Mouse (Mus musculus): ENCODE data around the gene Car4.
A peak's percentile ranks its signal among the peaks of the same experiment; 100 is the strongest.

Gene Car4

DNA sequence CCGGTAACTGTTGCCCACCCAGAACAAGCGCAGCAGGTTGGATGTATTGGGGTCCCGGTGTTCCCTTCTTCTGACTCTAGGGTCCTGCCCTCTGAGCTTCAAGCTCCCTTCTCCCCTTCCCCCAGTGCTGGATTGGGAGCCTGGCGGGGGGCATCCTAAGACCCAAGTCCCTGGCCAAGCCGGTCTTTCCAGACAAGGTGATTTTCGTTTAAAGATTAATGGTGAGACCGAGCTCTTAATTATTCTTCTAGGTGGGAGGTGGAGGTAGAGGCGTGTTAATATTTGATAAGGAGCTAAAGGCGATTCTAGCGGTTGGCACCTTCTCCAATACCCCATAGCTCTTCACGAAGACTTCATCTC is 665 bp downstream of the Car4 start:
- no peak for DNase-seq (ENCODE audit: extremely low spot score, low spot score)

DNA sequence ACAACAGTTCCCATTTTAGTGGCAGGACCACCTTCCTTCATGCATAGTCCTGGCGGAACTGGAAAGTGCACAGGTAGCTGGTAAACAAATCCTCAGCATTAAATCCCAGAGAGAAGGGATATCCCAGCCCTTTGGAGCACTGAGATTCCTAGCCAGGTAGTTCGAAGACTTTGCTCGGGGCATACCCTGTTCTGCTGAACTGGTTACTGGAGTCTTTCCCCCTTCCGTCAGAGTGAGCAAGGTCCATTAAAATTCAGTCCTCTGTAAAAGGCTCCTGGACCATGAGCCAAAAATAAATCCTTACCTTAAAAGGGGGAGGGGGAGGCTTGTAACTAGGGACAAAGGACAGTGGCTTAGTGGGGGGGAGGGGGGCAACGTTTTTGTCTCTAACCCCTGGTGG is 1.6 kb downstream of the Car4 start:
- DNase-seq (ENCODE audit: extremely low spot score, low spot score): no peak

DNA sequence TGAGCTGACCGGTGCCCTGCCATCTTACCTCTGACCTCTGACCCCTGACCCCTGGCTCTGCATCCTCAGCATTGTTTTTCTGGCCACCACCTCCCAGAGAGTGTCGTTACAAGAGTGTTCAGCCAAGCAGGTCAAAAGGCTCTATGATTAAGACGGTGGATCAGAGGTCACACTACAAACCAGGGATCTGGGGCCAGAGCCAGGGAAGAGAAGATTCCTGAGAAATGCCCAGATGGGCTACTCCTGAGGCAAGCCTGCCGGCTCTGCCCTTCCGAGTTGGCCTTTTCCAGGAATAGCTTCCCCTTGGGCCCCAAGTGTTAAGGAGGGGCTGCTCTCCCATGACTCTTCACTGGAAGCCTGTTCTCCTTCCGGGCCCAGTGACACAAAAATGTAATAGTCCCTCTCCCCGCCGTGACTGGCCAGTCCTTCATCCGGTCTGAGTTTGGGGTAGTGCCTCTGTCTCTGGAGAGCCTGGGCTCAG is 2.2 kb downstream of the Car4 start:
- DNase-seq (ENCODE audit: extremely low spot score, low spot score): peak; percentile 51

DNA sequence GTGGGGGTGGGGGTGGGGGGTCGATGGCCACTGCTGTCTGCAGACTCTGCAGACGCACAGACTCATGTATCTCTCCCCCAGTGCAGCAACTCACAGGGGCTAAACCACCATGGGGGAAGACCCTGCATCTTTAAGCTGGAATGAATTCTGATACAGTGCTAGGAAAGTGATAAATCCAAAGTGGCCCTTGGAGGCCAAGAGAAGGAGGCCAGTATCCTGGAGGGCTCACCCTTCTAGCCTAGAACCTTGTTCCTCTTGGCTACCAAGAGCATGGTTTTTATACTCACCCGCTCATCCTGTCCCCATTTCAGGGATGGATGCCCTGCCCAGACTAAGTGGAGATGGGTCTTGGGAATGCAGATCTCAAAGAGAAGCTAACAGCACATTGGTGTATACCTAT is 2.7 kb downstream of the Car4 start:
- no peak for DNase-seq (ENCODE audit: extremely low spot score, low spot score)

GRCm38 (mm10) chr11:84960780-84961179 is 3.2 kb downstream of the Car4 start:
- no peak for DNase-seq (ENCODE audit: extremely low spot score, low spot score)

GRCm38 (mm10) chr11:84961571-84961970 is 4.0 kb downstream of the Car4 start:
- DNase-seq (ENCODE audit: extremely low spot score, low spot score): no peak

DNA sequence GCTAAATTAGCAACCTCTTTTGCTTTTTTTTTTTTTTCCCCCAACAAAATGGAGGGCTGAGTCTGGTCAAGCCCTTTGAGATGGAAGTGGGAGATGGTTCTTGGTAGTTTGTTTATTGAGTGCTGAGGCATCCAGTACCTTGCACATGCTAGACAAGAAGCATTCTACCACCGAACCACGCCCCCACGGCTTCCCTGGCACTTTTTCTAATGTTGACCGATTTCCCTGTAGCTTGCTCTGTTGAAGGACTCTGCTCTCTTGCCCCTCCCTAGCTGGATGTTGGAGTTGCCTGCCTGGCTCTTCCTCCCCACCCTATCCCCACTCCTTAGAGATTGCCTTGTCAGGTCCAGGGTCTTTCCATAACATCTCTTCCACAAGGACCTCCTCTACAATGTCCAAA is 5.0 kb downstream of the Car4 start:
- DNase-seq (ENCODE audit: extremely low spot score, low spot score): no peak

DNA sequence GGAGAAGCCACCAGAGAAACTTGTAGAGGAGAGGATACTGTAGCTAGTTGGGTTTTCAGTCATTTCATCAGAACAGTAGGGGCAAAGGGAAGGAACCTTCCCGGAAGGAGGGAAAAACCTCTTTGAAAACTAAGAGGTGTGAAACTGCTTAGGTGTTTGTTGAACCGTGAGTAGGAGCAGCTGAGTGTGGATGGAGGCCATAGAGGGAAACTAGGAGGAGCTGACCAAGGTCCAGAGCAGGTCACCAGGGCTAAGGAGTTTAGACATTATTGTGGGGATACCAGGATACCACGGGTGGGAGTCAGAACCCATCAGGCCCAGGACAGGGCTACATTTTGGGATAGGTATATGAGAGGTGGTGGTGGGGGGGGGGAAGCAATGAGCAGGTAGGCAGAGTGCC is 6.0 kb downstream of the Car4 start:
- DNase-seq (ENCODE audit: extremely low spot score, low spot score): no peak

DNA sequence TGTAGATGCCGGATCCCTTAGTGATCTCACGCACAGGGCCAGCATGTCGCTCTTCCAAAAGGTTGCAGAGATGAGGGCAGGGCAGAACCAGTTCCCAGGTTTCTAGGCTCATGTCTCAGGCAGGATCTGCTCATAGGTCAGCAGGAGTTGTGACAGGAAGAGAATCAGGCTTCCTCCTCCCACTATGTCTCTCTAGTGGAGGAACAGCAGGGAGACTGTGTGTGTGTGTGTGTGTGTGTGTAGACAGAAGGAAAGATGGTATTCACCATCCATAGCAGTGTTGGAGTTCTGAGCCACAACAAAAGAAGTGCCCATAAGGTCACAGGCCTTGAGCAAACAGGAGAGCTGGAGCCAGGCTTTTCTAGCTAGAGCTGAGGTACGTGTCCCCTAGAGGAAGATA is 9.1 kb downstream of the Car4 start:
- DNase-seq (ENCODE audit: extremely low spot score, low spot score): no peak

- peak; percentile 58 for DNase-seq (ENCODE audit: extremely low spot score, low spot score)
Observed at GRCm38 (mm10) chr11:84967113-84967512, 9.5 kb downstream of the Car4 start.

DNA sequence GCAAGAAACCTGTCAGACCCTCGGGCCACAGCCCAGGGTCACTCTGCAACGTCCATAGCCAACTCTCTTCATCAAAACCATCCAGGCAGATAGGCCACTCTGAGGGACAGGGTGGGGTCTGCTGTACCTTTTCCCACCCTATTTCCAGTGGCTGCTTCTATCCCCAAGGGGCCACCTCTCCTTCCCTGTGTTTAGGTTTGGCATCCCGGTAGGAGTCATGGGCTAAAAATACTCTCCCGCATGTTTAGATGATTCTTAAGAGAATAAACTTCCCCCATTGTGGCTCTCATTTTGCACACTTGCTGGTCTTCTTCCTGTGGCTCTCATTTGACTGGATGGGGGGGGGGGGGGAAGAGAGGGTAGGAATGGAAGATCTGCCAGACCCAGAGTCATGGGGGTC is 10.7 kb downstream of the Car4 start:
- DNase-seq (ENCODE audit: extremely low spot score, low spot score): no peak

DNA sequence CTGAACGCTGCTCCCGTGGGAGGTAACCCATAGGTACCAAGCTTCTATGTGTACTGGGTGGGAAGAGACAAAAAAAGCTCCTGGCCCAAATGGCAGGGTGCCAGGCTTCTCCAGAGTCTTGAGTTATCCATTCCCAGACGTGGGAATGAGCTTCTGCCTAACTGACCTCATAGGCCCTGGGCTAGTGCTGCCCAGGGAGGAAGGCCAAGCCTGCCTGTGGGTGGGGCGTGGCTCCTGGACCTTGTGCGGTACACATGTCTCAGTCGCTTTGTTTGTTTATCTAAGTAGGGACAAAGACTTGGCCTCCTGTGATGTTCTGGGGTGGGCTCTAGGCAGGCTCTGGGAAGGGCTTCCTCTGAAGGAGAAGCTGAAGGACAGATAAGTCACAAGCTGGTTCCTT is 11.2 kb downstream of the Car4 start:
- DNase-seq (ENCODE audit: extremely low spot score, low spot score): no peak

DNA sequence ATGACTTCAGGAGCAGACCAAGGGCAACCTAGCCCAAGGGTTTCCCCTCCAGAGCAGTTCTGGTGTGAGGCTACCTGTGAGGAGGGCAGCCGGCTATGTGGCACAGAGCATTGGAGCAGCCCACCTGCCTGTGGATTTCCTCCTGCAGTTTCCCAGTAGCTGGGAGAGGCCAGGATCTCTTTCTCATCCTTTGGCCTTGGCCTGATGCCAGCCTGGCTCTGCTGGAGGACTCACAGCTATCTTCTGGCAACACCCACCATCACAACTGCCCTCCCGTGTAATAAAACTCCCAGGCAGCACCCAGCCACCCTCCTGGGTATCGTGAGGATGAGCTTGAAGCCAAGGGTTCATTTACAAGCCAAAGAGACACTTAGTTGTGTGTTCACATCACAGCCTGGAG is 14.5 kb downstream of the Car4 start:
- no peak for DNase-seq (ENCODE audit: extremely low spot score, low spot score)

DNA sequence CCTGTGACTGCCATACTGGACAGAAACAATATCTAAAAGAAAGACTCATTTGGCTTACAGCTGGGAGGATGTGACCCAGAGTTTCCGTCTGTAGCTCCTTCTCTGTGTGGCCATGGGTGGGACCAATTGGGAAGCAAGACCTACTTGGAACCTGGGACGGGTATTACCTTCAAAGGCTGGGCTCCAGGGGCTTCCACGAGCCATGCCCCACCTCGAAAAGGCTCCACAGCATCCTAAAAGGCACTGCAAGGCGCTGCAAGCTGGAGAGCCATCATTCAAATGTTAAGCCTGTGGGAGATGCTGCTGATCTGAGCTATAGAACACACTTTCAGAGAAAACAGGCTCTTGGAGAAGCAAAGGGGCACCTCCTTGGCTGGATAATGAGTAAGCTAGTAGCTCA is 16.1 kb downstream of the Car4 start:
- DNase-seq (ENCODE audit: extremely low spot score, low spot score): no peak

DNA sequence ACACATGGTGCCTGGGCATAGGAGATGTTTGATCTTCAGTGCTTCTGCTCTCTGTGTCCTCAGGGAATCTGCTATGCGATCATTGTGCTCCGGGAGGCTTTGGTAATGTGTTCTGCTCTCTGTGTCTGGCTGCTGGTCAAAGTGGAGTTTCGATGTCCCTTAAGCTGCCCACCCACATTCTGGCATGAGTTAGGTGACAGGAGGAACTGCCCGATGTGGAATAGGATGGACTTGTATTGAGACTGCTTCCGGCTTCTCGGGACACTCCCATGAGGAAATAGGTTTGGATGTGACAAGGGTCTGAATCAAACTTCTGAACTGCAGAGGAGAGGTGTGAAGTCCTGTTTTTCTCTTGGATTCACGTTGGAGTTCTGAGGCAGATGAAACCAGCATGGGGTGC is 17.0 kb downstream of the Car4 start:
- DNase-seq (ENCODE audit: extremely low spot score, low spot score): no peak

DNA sequence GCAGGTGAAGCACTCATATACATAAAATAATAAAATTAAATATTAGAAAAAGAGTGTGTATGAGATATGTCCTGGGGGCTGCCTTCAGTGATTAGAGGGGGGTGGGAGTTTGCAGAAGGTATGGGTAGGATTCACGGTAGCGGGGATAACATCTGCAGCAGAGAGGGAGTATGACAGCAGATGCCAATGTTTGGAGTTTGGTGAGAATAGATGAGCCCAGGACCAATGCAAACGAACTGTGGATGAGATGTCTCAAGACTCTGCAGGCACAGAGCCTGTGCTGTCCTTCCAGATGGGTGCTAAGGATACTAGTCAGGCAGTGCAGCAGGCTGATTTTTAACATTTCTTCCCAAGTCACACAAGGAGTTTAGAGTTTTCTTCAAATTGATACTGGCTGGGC is 19.1 kb downstream of the Car4 start:
- no peak for DNase-seq (ENCODE audit: extremely low spot score, low spot score)

DNA sequence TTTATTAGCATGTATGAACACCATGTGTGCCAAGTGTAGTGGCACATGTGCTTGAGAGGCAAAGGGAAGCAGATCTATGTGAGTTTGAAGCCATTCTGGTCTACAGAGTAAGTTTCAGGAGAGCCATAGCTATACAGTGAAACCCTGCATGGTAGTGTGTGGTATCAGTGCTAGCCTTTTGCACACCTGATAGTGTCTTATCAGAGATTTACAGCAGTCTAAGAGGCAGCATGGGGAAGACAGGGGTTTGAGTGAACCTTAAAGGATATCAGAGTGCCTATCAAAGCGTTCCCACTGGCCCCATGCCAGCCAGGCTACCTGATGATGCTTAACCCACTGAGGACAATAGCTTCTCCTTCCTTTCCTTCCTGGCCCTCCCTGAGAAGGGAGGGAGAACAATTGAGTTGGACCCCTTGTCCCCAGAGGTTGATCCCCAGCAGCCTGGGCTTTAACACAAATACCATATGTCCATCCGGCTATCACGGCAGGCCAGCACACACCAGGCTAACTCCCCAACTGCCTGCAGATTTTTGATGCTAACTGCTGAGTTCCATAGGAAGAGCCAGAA is 19.9 kb downstream of the Car4 start:
- DNase-seq (ENCODE audit: extremely low spot score, low spot score): no peak

- peak; percentile 55 for DNase-seq (ENCODE audit: extremely low spot score, low spot score)
Observed at GRCm38 (mm10) chr11:84978113-84978512, 20.5 kb downstream of the Car4 start.

GRCm38 (mm10) chr11:84979351-84979750 is 21.8 kb downstream of the Car4 start:
- DNase-seq (ENCODE audit: extremely low spot score, low spot score): no peak

GRCm38 (mm10) chr11:84980697-84981096 is 23.1 kb downstream of the Car4 start:
- DNase-seq (ENCODE audit: extremely low spot score, low spot score): no peak

DNA sequence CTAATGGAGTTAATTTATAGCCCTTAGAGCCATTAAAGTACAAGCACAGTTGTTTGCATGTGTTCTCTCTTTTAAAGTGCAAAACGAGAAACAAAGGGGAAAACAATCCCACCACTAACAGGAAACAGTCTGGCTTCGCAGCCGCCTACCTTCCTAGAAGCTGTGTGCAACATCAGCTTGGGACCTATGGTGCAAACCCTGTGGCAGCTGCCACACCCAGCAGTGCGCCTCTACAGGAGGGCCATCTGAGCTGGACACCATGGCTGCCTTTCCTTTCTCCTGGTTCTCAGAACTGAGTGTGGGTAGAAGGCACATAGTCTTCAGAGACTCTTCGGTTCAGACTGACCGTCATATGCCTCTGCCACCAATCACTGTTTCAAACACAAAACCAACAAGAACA is 27.8 kb downstream of the Car4 start:
- no peak for DNase-seq (ENCODE audit: extremely low spot score, low spot score)

- DNase-seq (ENCODE audit: extremely low spot score, low spot score): no peak
Observed at GRCm38 (mm10) chr11:84988341-84988919, 30.8 kb downstream of the Car4 start.

- no peak for DNase-seq (ENCODE audit: extremely low spot score, low spot score)
Observed at GRCm38 (mm10) chr11:84992996-84993395, 35.4 kb downstream of the Car4 start.

DNA sequence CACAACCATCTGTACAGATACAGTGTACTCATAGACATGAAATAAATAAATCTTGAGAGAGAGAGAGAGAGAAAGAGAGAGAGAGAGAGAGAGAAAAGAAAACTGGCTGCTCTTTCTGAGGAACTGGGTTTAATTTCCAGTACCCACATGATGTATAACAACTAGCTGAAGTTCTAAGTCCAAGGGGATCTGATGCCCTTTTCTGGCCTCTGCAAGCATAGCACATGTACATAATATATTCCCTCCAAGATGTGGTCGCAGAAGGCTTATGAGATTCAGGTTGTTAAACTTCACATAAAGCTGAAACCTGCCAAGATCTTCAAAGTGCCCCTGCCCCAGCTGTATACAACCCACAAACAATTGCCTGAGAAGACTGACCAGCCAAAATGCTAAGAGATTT is 37.7 kb downstream of the Car4 start:
- no peak for DNase-seq (ENCODE audit: extremely low spot score, low spot score)
